Mouse (Mus musculus): ENCODE results near the gene Fgfr2.

Fgfr2 gene

DNA sequence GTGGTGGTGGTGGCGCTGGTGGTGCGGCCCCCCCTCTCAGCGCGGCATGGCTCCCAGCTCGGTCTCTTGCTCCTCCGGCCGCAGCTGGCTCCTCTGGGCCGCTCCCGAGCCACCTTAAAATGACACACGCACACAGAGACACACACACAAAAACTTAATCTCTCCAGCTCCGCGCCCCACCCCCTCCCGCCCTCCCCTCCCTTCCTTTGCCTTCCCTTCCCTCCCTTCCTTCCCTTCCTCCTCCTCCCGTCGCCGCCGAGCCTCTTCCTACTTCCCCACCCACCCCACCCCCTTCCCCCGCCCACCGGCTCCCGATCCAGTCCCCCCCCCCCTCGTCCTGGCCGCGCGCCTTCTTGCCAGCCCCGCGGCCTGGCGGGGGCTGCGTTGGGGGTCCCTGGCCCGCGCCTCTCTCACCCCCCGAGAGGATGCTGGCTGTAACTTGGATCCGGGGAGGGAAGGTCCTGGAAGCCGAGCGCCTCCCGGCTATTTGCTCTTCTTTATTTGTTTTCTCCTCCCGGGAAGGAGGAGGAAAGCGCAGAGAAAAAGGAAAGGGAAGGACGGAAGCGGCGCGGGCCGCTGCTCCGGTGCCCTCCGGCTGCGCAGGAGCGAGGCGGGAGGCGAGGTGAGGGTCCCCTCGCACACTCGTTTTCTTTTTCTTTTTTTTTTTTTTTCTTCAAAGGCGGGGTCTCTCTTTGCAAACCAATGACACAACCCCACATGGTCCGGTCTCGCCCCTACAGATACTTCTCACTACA lies at the start of gene Fgfr2:
TSS of gene Fgfr2 (minus strand) at position 107 of the 755 bp plus-strand sequence.
- DNase-seq (ENCODE audit: low read depth), result no peak

DNA sequence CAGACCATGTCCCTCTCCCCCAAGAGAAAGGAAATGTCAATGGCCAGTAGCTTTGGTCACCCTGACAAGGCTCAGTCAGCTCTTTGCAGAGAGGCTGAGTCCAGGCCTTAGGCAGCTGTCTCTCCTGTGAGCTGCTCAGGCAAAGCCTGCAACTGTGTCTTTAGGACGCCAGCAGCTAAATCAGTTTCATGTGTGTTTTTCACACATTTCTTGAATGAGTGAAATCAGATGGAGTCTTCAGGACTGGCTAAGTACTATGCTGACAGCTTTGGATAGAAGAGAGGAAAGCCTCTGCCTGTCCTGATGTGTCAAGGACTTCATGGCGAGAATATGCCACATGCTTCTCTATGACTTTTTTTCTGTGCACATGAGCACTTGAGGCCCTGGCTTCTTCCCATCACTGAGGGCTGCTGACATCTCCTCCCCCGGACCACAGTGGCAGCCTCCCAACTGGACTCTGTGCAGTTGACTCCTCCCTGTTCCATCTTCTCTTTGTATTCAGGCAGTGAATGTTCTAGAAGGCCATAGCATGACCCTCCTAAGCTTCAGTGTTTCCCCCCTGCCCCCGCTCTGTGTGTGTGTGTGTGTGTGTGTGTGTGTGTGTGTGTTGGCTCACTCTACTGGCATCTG lies 48.4 kb upstream of the Fgfr2 start:
- DNase-seq (ENCODE audit: low read depth), result no peak

DNA sequence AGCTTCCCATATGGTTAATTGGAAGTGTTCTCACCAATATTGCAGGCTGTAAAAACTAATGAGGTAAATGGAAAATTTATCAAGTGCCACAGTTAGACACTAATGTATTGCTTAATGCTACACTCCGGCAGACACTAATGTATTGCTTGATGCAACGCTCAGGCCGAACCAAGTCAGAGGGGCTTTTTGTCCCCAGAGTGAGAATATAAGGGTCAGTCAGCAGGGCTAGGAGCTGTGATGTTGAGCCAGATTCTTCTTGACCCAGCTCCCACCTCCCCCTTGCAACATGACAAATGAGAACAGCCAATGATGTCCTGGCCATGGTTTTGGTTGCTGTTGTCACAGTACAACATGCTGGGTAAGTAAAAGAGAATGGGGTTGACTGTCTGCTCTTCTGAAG lies 45.8 kb upstream of the Fgfr2 start:
- DNase-seq (ENCODE audit: low read depth), result no peak

DNA sequence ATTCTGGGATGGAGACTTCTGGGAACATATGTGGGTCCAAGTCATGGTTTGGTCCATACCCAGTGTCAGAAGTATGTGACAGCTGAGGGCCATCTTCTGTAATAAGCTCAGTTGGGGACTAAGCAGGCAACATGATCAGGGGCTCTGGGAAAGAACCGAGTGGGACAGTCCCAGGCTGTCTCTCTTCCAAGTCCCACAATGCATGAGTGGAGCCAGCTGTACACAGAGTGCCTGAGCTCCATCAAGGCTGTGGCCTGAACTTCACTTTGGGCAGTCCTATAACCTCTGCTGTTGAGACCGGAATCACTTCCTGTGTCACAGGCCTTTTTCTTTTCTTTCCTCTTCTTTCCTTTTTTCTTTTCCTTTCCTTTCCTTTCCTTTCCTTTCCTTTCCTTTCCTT lies 44.8 kb upstream of the Fgfr2 start:
- no peak for DNase-seq (ENCODE audit: low read depth)

- DNase-seq (ENCODE audit: low read depth), result no peak
Observed at GRCm38 (mm10) chr7:133164770-133165169, 41.6 kb upstream of the Fgfr2 start.

DNA sequence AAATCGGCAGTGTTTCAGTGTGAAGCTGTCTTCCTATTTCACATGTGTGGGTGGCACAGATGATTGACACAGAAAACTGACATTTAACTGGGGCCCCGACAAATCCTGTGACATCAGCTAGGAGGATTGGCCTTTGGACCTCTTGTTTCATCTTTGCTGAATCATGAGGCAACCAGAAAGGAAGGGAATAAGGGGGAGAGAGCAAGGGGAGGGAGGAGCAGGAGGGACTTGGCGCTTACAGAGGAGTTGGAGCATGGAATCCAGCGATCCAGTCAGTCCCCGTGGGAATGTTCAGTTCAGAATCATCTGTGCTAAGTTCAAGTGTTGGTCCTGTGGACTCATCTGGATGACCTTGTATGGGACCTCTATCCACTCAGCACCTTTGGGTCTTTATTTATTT lies 39.9 kb upstream of the Fgfr2 start:
- DNase-seq (ENCODE audit: low read depth), result no peak

GRCm38 (mm10) chr7:133162131-133162530 lies 39.0 kb upstream of the Fgfr2 start:
- DNase-seq (ENCODE audit: low read depth), result no peak

DNA sequence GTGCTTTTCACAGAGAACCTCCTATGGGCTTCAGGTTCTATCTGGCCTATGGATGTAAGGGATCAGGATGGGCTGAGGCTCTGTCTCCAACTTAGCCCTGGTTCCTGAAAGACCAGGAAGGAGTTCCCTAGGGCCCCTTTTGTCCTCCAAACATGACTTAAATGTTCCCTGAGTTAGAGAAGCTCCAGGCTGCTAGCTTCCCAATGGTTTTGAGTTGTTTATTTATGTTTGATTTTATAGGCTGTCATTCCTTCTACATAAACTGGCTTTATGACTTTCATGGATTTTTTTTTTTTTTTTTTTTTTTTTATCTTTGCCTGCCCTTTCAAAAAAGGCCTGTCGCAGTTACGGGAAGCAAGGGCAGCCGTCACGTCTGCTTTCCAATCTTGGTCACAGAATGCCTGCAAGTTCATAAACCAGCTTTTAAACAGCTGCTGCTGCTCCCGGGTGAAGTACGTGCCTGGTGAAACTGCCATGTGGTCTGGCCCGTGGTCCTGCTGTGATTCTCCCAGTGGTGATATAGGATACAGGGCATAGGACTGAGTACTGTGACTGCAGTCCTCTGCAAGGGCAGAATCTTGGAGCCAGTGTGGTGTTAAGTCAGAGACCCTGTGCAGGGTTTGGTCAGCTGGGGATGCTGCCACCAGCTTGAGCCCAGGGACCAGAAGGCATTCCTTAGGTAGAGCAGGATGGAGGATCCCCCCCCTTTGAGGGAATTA lies 38.4 kb upstream of the Fgfr2 start:
- DNase-seq (ENCODE audit: low read depth), result no peak

DNA sequence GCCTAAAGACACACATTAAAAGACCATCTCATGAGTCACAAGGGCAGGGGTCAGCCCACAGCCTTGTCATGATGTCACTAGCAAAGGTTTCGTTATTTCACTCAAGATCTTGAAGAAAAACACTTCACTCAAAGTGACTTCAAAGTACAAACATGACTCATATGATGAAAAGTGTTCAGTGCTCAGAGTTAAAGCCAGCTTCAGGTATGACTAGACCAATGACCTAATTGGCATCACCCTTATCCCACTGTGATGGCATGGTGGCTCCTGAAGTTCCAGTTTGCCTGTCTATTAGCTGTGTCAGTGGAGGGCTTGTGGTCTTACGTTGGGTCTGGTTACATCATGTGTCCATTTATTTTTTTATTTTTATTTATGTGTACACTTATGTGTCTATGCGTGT lies 36.4 kb upstream of the Fgfr2 start:
- DNase-seq (ENCODE audit: low read depth), result no peak

DNA sequence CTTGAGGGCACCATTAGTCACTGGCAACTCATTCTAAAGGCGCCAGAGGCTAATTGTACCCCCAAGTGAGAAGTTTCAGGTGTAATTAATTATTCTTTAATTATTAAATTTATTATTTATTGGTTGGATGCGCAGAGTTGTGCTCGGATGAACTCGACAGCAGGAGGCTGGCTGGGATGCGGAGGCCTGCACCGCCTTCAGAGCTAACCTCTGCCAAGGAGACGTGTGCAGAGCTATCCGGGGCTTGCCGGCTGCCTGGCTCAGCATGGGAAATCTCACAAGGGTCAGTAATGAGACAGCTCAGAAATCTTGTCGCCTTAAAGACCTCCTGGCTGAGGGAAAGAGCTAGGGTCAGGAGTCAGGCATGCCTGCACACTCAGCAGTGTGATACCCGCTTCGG lies 32.5 kb upstream of the Fgfr2 start:
- DNase-seq (ENCODE audit: low read depth), result no peak

DNA sequence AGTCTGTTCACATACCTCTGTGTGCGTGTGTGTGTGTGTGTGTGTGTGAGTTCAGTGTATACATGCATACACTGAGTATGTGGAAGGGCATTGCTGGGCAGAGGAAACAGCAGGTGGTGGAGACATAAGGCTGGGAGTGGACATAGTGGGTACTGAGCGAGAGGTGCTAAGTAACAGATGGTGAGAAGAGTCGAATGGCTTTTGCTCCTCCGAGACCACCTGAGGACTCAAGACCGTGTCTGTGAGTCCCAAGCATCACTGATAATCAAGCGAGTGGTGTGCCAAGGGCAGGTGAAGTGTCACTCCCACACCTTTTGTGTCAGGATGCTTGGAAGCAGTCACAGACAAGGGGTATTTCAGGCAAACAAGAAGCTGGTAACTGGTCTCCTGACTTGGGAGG lies 31.7 kb upstream of the Fgfr2 start:
- no peak for DNase-seq (ENCODE audit: low read depth)

DNA sequence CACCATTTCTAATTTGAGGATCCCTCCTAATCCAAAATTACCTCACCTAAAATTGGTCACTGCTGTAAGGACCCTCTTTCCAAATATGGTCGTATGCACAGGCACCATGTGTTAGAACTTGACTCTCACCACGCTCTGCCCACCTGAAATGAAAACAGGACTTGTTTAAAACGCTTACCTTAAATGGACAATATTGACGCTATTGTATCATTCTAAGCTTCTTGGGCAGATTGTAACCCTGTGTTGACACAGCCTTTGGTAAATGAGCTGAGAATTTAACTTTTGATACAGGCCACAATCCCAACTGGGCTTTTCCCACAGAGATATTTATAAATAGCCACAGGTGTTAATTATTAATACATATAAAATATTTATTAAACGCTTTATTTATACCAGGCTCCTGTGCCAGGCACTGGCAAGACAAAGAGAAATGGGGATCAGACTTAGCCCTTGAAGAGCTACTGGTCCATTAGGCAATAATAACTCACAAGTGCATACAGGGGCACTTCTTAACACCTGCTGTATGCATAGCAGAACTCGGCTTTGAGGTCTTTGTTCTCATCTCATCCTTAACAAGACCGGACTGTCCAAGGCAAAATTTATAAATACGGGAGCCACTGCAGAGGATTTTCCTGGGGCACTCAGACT lies 16.7 kb upstream of the Fgfr2 start:
- DNase-seq (ENCODE audit: low read depth), result no peak

- no peak for DNase-seq (ENCODE audit: low read depth)
Observed at GRCm38 (mm10) chr7:133133552-133133951, 10.4 kb upstream of the Fgfr2 start.

DNA sequence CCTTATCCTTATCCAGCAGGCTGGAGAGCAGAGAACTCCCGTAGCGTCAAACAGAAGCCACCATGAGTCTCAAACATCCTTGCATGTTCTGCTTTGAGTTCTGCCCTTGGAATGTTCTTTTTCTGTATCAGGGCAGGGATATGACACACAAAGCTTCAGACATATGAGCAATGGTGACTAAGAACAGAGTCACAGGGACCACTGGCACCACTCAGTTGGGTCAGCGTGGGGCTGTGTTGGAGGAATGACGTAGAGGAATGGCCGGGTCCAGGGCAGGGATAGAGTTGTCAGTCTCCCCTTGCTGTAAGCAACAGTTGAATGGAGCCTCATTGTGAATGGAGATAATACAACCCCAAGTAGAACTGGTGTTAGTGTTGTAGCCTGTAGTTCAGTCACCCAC lies 9.6 kb upstream of the Fgfr2 start:
- DNase-seq (ENCODE audit: low read depth), result no peak

DNA sequence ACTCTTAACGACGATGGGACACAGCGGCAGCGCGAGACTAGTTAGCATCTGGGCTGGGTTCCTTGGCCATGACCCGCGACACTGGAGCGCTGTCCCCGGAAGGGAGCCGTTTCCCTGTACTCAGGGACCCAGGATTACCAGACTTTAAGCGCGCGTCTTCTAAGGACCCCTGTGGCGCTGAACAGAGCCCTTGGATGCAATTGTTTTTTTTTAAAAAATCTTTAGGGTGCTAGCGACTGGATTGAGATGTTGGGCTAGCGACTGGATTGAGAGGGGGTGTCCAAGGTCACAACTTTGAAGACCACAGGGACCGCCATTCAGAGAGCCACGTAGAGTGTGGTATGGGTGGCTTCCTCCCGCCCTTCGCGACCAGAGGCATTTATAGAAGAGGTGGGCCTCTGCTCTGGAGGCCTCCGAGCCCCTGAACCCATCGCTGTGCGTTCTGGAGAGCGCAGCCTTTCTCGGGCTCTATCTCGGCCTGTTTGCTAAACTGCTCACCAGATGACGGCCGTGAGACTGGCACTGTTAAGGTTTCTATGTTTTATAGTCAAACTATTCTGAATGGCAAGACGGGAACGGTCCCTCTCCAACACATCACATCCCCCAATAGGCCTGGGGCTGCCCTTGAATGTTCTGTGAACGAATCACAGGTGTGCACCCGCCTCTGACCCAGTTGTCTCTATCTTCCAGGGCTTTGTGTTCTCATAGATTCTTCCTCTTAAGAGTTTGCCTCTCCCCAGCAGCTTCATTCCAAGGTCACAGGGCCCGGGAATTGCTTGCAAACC lies 1.7 kb upstream of the Fgfr2 start:
- no peak for DNase-seq (ENCODE audit: low read depth)

- no peak for DNase-seq (ENCODE audit: low read depth)
Observed at GRCm38 (mm10) chr7:133123999-133124700, 1.0 kb upstream of the Fgfr2 start, which contains the start of gene Ctbp2. Gene Ctbp2, minus strand, starts transcription at chr7:133124354.

DNA sequence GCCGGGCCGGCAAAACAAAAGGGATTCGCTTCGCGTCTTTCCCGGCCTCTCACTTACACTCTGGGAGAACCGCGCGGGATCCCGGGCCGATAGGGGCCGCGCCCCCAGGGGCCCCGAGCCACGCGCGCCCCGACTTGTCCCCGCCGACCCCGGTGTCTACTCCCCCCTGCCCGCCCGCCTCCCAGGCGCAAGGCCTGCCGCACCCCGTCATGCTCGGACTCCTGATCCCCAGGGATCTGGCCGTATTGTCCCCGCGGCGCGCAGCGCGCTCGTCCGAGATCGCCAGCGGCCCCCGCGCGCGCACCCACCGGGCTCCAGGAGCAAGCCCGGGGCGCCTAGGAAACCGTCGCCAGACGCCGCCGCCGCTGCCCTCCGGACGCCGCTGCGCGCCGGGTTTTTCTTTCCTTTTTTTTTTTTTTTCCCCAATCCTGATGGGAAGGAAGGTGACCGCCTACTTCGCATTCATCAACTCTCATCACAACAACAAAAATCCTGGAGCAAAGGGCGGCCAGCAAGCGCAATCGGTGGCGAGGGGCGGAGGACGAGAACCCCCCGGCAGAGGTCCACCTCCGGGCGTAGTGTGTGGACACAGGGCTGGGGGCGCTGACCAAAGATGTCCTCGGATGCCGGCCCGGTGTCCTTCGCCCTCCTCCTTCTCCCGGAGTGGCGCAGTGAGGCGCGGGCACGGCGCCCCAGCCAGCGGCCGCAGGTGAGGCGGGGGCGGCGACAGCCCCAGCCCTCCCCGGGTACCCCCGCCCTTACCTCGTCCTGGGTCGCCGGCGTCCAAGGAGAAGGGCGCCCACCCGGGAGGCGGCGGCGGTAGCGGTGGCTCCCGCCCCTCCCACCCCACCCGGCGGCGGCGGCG lies 539 bp downstream of the Fgfr2 start:
- DNase-seq (ENCODE audit: low read depth), result no peak

DNA sequence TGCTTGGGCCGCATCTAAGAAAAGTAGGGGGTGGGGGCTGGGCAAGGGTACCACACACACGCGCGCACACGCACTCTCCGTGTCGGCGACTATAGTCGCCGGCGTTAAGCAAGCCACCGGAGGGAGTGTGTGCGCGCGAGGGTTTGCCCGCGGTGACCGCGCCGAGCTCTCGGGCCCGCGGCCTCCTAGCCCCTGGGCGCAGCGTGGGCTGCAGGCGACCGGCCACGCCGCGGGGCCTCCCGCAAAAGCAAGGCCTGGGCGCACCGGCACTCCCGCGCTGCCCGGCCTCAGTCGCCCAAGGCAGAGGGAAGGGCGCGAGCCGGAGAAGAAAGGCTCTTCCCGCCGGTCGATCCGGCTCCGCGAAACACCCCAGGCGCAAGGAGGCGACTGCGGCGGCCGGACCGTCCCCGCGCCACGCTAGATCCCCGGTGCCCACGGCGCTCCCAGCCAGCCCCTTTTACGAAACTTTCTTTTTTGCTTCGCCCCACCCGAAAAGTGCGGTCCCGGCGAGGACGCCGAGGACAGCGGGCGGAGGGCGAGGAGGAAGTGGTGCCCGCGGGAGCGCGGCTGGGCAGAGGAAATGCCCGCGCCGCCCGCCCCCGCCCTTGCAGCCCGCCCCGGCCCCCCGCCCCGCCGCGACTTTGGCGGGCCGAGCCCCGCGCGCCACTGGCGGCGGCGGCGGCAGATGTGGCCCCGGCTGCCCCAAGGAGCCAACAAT lies 1.3 kb downstream of the Fgfr2 start:
- DNase-seq (ENCODE audit: low read depth), result no peak

DNA sequence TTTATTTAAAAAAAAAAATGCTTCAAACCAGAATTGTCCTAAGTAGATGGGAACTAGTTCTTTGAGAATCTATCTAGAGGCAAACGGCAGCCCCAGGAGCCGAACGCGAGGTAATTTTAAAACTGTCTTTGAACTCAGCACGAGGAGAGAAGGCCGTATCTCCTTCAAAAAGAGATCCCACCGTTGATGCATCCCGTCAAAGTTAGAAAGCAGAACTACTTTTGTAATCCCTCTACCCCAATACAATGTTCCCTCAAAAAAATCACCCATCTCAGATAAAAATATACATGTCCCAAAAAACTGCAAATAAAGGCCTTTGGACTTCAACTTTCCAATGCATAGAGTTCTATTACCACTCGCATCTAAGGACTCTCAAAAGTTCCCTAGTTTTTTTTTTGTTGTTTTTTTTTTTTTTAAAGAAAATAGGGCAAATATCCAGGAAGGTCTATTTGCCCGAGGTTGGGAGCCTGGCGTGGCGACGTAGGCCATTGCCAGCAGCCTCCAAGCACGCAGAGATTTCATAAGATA lies 2.0 kb downstream of the Fgfr2 start:
- no peak for DNase-seq (ENCODE audit: low read depth)
